Comparison of ENCODE assay signal across 14 mouse cellular contexts in genomic region chr3:142674607-142675006, GRCm38 (mm10). TPM values are rescaled to one million over a fixed set of nuclear protein-coding genes. Genes with fewer than 3 reads are reported as not detected.
DNase-seq lines count a peak whose midpoint lies in the region; ATAC-seq and TF ChIP-seq lines count a peak whose summit lies in the region.
"Had no signal": no experiment of that assay in that cellular context is flagged by ENCODE, and none has a peak within 500 bp of the region (broad histone marks: within the 10 kb centered on the region; RNA-seq: fewer than 3 reads in every experiment).

No protein-coding gene starts in this region.

- no peaks in the 10 kb centered on the region for H3K36me3 ChIP-seq in hindbrain, postnatal 0 days (ENCODE audit: insufficient read depth, low read length)
- no peaks in the 10 kb centered on the region for H3K36me3 ChIP-seq in hindbrain, embryonic 16.5 days (ENCODE audit: control insufficient read depth, insufficient read depth, low read length)
- H3K36me3 ChIP-seq: heart, embryonic 12.5 days; limb, embryonic 13.5 days had no signal

- H3K9me3 ChIP-seq in hindbrain, postnatal 0 days (ENCODE audit: low read length) = no peaks in the 10 kb centered on the region
- H3K9me3 ChIP-seq in hindbrain, embryonic 16.5 days (ENCODE audit: control insufficient read depth, low read length) = no peaks in the 10 kb centered on the region
- H3K9me3 ChIP-seq: heart, embryonic 12.5 days; limb, embryonic 13.5 days had no signal

- no peak overlapping the region for H3K9ac ChIP-seq in hindbrain, postnatal 0 days (replicated peaks; ENCODE audit: low read length)
- no peak overlapping the region for H3K9ac ChIP-seq in hindbrain, embryonic 16.5 days (ENCODE audit: low read depth, low read length)
- H3K9ac ChIP-seq: heart, embryonic 12.5 days; limb, embryonic 13.5 days had no signal

- peak; percentile 66 for TF ChIP-seq CTCF in hindbrain, postnatal 0 days (IDR thresholded peaks at IDR 0.05; ENCODE audit: low read depth)

- no peaks in the 10 kb centered on the region for H3K27me3 ChIP-seq in hindbrain, postnatal 0 days (ENCODE audit: insufficient read depth, low read length)
- H3K27me3 ChIP-seq in hindbrain, embryonic 16.5 days (replicated peaks; ENCODE audit: control insufficient read depth, insufficient read depth, low read length) = no peaks in the 10 kb centered on the region
- H3K27me3 ChIP-seq: heart, embryonic 12.5 days; limb, embryonic 13.5 days had no signal

- H3K27ac ChIP-seq in hindbrain, postnatal 0 days = no peak overlapping the region
- H3K27ac ChIP-seq in hindbrain, embryonic 16.5 days (ENCODE audit: low read depth, low read length) = no peak overlapping the region
- H3K27ac ChIP-seq: limb, embryonic 13.5 days had no signal

- WGBS in hindbrain, postnatal 0 days = 84% methylated on average over 1 of the region's 1 CpGs
- 76% methylated on average over 1 of the region's 1 CpGs for WGBS in hindbrain, embryonic 16.5 days

- peak; percentile 63 for DNase-seq in hindbrain, postnatal 0 days (ENCODE audit: low spot score)
- peak; percentile 21 for DNase-seq in thymus, postnatal 0 days (ENCODE audit: low spot score)
- DNase-seq in thymus, postnatal 4 days = no peak
- DNase-seq in adrenal gland, postnatal 25 days = no peak
- DNase-seq in layer of hippocampus, adult 9-10 months (ENCODE audit: low spot score) = no peak
- DNase-seq in cerebellum, postnatal 4 days (ENCODE audit: low spot score in 2 of 2) = no peak
- DNase-seq: kidney, adult 18-20 months; right cerebral cortex, adult 18-20 months; thymus, adult 18-20 months had no signal

- H3K4me2 ChIP-seq in hindbrain, postnatal 0 days (ENCODE audit: low read depth, low read length) = no peak overlapping the region
- H3K4me2 ChIP-seq in hindbrain, embryonic 16.5 days (ENCODE audit: low read length) = no peak overlapping the region
- H3K4me2 ChIP-seq: heart, embryonic 12.5 days; limb, embryonic 13.5 days had no signal

- no peaks in the 10 kb centered on the region for H3K4me1 ChIP-seq in hindbrain, postnatal 0 days (ENCODE audit: insufficient read depth, low read length)
- H3K4me1 ChIP-seq in hindbrain, embryonic 16.5 days (ENCODE audit: control insufficient read depth, insufficient read depth, low read depth, low read length) = no peaks in the 10 kb centered on the region
- H3K4me1 ChIP-seq: heart, embryonic 12.5 days; limb, embryonic 13.5 days had no signal

- no peak for ATAC-seq in hindbrain, postnatal 0 days
- ATAC-seq in hindbrain, embryonic 16.5 days = no peak
- ATAC-seq in granulocyte monocyte progenitor cell, adult 5-6 weeks (replicated peaks; ENCODE audit: poor library complexity, severe bottlenecking) = peak; percentile 35; the same call in 1 of the 2 replicates
- ATAC-seq: midbrain, embryonic 16.5 days had no signal

- no peak overlapping the region for H3K4me3 ChIP-seq in hindbrain, postnatal 0 days (ENCODE audit: low read length)
- no peak overlapping the region for H3K4me3 ChIP-seq in hindbrain, embryonic 16.5 days (ENCODE audit: low read length)
- H3K4me3 ChIP-seq: heart, embryonic 12.5 days; limb, embryonic 13.5 days had no signal

RNA-seq across cellular contexts. Expression of gene Kyat3, which starts 26.2 kb away (rescaled TPM):
- total RNA-seq in hindbrain, postnatal 0 days (2014; rRNA removed) = 2.7 and 8.2 TPM in 2 replicates
- polyA plus RNA-seq in hindbrain, postnatal 0 days (2015; fragmentation: Nextera tagmentation; extraction: Ambion mirVana) = 8.3 and 9.8 TPM in 2 replicates
- polyA plus RNA-seq in hindbrain, embryonic 16.5 days (2015; fragmentation: Nextera tagmentation; extraction: Ambion mirVana) = 6.3 and 7.8 TPM in 2 replicates
- polyA plus RNA-seq in thymus, postnatal 0 days (2015; fragmentation: Nextera tagmentation; extraction: Ambion mirVana) = 12.6 and 13.6 TPM in 2 replicates
- total RNA-seq in granulocyte monocyte progenitor cell, adult 5-6 weeks (2014; fragmentation: Nextera tagmentation) = 33.4 and 57.5 TPM in 2 replicates
- total RNA-seq in granulocyte monocyte progenitor cell, adult 5-6 weeks (2017) = 34.3 and 45.1 TPM in 2 replicates
- 26.6 and 31.6 TPM in 2 replicates for total RNA-seq in adrenal gland, postnatal 25 days (2021)

RNA-seq across cellular contexts. Expression of gene Gbp2, which starts 54.2 kb away (rescaled TPM):
- total RNA-seq in hindbrain, postnatal 0 days (2014; rRNA removed) = 1.0 and 2.7 TPM in 2 replicates
- 1.3 TPM in 2 replicates for polyA plus RNA-seq in hindbrain, postnatal 0 days (2015; fragmentation: Nextera tagmentation; extraction: Ambion mirVana)
- polyA plus RNA-seq in hindbrain, embryonic 16.5 days (2015; fragmentation: Nextera tagmentation; extraction: Ambion mirVana) = 0.51 and 0.79 TPM in 2 replicates
- polyA plus RNA-seq in thymus, postnatal 0 days (2015; fragmentation: Nextera tagmentation; extraction: Ambion mirVana) = 19.3 and 19.6 TPM in 2 replicates
- 7.1 and 9.0 TPM in 2 replicates for total RNA-seq in granulocyte monocyte progenitor cell, adult 5-6 weeks (2014; fragmentation: Nextera tagmentation)
- 8.8 and 11.0 TPM in 2 replicates for total RNA-seq in granulocyte monocyte progenitor cell, adult 5-6 weeks (2017)
- total RNA-seq in adrenal gland, postnatal 25 days (2021) = 12.8 and 18.6 TPM in 2 replicates

Comparison
In these comparisons a context has a peak if more than half of its experiments do, and no peak if none do; other contexts are left out.
1. DNase-seq: peak in hindbrain, postnatal 0 days (single experiment) and thymus, postnatal 0 days (single experiment); none in thymus, postnatal 4 days (single experiment), adrenal gland, postnatal 25 days (single experiment), layer of hippocampus, adult 9-10 months (single experiment) and cerebellum, postnatal 4 days (0 of 2).